Mouse (Mus musculus): Measurements from ENCODE around the gene Cep135. TPM values are rescaled to one million over a fixed set of nuclear protein-coding genes. Genes with fewer than 3 reads are reported as not detected.

Cep135 gene
- 10 to 100 TPM; 10.5 to 13.3 TPM for polyA plus RNA-seq (2017; shearing (Covaris generic))

DNA sequence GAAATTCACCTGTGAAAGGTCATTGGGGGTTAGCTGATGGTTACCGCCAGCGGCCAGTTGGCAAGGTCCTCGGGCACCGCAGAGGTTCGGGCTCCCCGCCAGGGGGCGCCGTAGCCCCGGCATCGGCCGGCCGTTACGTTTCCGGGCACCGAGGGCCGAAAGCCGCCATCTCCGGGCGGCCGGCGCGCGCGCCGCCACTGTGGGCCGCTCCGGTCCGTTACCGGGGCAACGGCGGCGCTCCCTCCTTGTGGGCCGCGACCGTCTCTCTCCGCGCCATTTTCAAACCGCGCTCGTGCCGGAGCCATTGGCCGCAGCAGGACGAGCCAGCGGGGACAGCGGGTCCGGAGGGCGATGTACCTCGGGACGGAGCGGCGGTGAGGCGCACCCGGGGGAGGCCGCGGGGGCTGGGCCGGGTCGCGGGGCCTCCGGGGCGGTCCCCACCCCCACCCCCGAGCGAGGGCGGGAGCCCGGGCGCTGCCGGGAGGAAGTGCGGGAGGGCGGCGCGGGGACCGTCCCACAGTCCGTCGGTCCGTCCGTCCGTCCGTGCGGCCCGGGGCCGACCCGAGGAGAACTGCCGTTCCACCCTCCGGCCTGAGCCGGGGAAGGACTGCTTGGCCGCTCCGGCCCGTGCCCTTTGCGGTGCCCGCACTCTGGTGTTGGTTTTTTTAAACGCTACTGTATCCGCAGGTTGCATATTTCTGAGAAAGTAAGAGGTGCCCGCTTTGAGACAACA lies at the start of gene Cep135:
Cep135 (plus strand) TSS at position 148 of the 733 bp plus-strand sequence.

DNA sequence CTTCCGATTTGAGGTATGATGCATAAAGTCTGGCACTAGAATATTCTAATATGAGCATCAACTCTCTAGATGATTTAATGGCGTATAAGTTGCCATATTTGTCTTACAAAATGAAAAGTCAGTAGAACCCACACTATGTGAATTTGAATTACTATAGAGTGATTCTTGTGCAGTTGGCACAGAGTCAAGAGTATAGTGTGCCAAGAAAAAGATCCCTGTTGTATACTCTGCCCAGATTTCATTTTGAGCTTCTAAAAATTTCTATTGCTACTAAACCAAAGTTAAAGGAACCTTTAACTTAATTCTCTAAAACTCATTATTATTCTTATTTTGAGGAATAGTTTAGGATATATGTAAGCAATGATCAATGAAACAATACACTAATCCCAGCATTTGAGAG lies 67.7 kb downstream of the Cep135 start, which contains the start of gene C530008M17Rik:
C530008M17Rik (plus strand) TSS at position 301 of the 400 bp plus-strand sequence.

Other genes starting within 250 kb of the Cep135 start
- gene Nmu, start 224.9 kb upstream of the Cep135 start, polyA plus RNA-seq (2017; shearing (Covaris generic)), result not detected
- gene Gm7271, start 104.7 kb upstream of the Cep135 start, polyA plus RNA-seq (2017; shearing (Covaris generic)), result not detected
- gene Exoc1, start 59.4 kb upstream of the Cep135 start, polyA plus RNA-seq (2017; shearing (Covaris generic)), result 10 to 100 TPM; 39.2 to 40.3 TPM
- gene C530008M17Rik, start 67.8 kb downstream of the Cep135 start, polyA plus RNA-seq (2017; shearing (Covaris generic)), result under 1 TPM; 0.04 to 0.57 TPM